Mouse (Mus musculus) T-cell, adult 66 days (primary cell): ENCODE measurements around the gene Fam118a. TPM values are rescaled to one million over a fixed set of nuclear protein-coding genes. Genes with fewer than 3 reads are reported as not detected.

ENCODE experiments used
- total RNA-seq, 2 experiments: library from RNA; stranded (reverse); gene quantifications; 3 replicates in 1 of 2; 4 replicates in 1 of 2; pipeline ENCODE4 v1.2.4; 2023

Fam118a gene
- total RNA-seq: 10 to 100 TPM; 59.3 to 69.5 TPM

DNA sequence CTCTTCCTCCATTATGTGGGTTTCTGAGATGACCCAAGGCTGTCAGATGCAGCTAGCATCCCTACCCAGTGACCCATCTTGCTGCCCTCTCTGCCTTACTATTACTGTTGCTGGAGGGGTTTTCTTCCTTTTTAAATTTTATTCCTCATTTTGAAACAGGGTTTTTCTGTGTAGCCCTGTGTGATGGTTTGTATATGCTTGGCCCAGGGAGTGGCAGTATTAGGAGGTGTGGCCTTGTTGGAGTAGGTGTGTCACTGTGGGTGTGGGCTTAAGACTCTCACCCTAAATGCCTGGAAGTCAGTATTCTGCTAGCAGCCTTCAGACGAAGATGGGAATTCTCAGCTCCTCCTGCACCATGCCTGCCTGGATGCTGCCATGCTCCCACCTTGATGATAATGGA, at the start of gene Fam118a:
Fam118a (plus strand) TSS at position 301 of the 400 bp plus-strand sequence.

DNA sequence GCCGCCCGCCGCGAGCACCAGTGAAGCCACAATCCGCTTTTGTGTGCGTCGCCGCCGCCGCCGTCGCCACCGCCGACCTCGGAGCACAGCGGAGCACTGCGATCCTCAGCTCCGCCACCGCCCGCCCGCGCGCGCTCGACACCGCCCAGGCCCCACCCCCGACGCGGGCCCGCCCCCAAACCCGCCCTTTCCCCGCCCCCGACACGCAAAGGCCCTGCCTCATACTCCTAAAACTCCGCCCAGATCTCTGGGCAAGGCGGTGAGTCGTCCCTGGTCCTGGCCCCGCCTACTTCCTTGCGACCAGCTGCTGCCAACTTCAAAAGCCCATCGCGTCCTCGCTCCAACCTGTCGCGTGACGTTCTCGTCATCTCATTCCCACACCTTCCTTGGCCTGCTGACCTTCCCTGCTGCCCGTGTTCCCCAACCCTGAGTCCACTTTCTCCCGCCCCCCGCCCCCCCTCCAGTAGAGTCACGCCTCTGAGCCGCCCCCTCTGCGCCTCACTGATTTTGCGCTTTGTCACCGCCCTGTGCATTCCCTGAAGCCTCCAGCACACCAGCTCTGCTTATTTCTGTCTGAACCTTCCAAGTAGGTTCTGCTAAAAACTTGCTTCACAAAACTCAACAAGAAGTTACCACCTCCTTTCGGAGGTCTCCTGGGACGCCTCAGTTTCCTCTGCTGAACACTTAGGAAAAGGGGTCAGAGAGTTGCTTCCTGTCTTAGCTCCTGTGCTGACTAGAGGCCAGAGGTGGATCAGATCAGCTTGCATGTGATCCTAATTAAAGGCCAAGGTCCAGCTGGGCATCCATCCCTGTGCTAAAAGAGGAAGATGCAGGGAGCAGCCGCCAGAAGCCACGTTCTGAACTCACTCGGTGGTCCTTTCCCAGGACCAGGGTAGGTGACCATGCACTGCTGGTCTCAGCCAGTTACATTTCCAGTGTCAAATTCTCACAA, 40.6 kb upstream of the Fam118a start, which contains the start of gene 5031439G07Rik:
5031439G07Rik (minus strand) TSS at position 678 of the 952 bp plus-strand sequence.

DNA sequence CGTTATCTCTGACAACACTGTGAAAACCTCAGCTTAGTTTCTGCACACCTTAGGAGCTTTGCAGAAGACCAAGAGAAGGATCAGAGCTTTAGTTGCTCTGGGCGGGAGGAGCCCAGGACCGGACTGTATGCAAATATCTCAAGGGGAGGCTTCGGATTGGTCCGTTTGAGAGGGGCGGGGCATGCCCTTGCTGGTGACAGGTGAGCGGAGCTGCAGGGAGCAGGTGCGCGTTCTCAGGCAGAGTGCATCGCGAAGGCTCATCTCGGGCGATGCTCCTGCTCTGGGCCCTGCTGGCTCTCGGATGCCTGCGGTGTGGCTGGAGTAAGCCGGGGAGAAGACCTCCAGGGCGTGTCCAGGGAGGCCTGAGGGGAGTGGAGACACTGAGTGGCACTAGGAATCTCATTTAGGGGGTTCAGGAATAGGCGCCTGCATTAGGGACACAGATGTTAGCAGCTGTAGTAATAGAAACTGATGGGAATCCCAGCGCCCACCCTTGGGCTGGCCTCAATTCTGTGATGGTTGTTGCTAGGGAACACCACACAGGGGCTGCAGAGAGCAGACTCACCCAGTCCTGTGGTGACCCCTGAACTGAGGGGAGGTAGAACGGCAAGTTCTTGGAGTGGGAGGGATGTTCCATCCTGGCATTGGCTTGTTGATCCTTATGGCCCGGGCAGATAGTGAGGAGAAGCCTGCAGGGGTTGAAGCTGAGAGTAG, 11.6 kb upstream of the Fam118a start, which contains the start of gene Upk3a:
Upk3a (plus strand) TSS at position 191 of the 714 bp plus-strand sequence.

Other genes starting within 250 kb of the Fam118a start
- 10 to 100 TPM in 1 of 2 experiments, 1 to 10 TPM in 1; 8.3 to 12.9 TPM for gene Phf21b, start 172.9 kb upstream of the Fam118a start, total RNA-seq
- under 1 TPM; 0.59 to 0.67 TPM for gene Gm29666, start 108.9 kb upstream of the Fam118a start, total RNA-seq
- gene Nup50, start 105.5 kb upstream of the Fam118a start, total RNA-seq: 10 to 100 TPM; 67.5 to 68.5 TPM
- gene 5031439G07Rik, start 40.4 kb upstream of the Fam118a start, total RNA-seq: 10 to 100 TPM; 14.4 to 22.4 TPM
- gene Upk3a, start 11.8 kb upstream of the Fam118a start, total RNA-seq: not detected
- not detected for gene Smc1b, start 103.0 kb downstream of the Fam118a start, total RNA-seq
- gene Ribc2, start 103.1 kb downstream of the Fam118a start, total RNA-seq: not detected
- 1 to 10 TPM in 1 of 2 experiments, under 1 TPM in 1; 0.95 to 1.4 TPM for gene Fbln1, start 177.0 kb downstream of the Fam118a start, total RNA-seq